Mouse (Mus musculus) stomach, postnatal 0 days (tissue): ENCODE results near the gene Glra1.

Experiments used
- CTCF ChIP-seq: IDR thresholded peaks from 2 replicates; pipeline ENCODE4 v1.5.1; 2016; ENCODE audit warnings: antibody characterized with exemption, low read depth, mild to moderate bottlenecking, moderate library complexity
- EP300 ChIP-seq: optimal IDR thresholded peaks from 2 replicates; pipeline ENCODE3; 2016; ENCODE audit warnings: antibody characterized with exemption

- no peak for TF ChIP-seq CTCF
- TF ChIP-seq EP300, result no peak
These were observed 73.2 kb downstream of the Glra1 start for GRCm38 (mm10) chr11:55534766-55535165.
